Mouse (Mus musculus): Measurements from ENCODE around the gene Wdr75. TPM values are rescaled to one million over a fixed set of nuclear protein-coding genes. Genes with fewer than 3 reads are reported as not detected.

Wdr75 gene
- polyA plus RNA-seq, 1 experiment from 2014 or later = 53.8 TPM

DNA sequence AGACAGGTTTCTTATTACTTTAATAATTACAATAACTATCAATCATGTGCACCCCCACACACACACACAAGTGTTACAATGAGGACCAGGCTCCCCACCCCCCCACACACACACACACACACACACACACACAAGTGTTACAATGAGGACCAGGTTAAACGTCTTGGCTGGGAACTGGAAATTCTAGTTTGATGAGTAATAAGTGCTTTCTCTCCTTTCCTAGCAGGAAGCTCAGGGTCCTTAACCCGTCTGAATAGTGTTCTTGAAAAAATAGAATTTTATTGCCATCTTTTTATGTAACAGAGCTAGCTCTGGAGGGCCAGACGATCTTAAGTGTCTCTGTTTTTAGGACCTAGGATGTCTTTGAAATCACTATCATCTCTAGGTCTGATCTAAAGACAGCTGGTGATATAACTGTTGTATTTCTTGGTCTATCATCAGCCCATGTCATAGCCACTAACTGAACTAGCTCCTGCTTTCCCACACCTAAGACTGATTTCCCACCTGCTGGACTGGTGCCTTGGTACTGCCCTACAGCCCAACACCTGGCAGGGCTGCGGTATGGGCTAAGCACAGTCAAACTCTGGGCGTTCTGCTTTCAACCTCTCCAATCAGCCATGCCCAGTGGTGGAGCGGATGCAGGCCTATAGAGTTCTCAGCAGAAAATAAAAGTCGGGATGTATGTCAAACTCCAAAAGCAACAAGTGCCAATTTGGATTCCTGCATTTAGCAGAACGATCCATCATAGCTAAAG is 35.7 kb downstream of the Wdr75 start:
- Histone ChIP-seq H3K4me3 (replicated peaks; ENCODE audit: low read length) (no peak overlapping the region), H3K9me3 (ENCODE audit: control insufficient read depth, low read length) (no peaks in the 10 kb centered on the region), H3K27me3 (ENCODE audit: control insufficient read depth, insufficient read depth, low read length) (no peaks in the 10 kb centered on the region), H3K4me1 (replicated peaks; ENCODE audit: control insufficient read depth, insufficient read depth, low read length) (no peaks in the 10 kb centered on the region), H3K27ac (no peak overlapping the region), H3K36me3 (replicated peaks; ENCODE audit: control insufficient read depth, insufficient read depth) (no peaks in the 10 kb centered on the region), H3K4me2 (replicated peaks) (no peak overlapping the region), H3K9ac (no peak overlapping the region)
- no peak for ATAC-seq (ENCODE audit: low FRiP score)
- WGBS = 93% methylated on average over 8 of the region's 8 CpGs
- no peak for DNase-seq (ENCODE audit: low spot score)

DNA sequence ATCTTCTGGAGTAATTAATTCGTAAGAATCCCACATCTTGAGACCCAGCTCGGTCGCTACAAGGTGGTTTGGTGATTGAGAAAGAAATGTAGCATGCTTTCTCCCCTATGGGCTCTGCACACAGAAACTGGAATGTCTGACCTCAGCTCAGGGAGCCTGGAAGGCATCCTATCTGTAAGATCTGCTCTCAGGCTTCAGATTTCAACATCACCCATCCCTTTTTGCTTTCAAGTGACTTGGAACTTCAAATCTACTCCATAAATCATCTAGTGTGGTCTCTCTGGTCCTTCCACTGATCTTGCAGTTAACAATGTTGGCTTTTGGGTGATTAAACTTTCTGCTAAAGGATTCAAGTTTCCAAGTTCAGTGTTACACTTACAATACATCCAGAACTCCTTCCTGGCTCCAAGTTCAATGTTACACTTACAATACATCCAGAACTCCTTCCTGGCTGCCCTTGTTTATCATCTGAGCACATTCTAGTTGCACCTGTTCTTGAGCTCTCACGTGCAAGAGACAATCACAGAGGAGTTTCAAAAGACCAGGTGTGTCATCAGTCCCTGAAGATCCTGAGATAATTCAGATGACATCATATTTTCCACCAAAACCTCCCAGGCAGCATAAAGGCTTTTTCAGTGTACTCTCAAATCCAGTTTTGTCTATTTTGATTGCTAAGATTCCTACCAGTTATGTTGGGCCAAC is 40.5 kb downstream of the Wdr75 start:
- Histone ChIP-seq H3K9ac (no peak overlapping the region), H3K9me3 (ENCODE audit: control insufficient read depth, low read length) (no peaks in the 10 kb centered on the region), H3K27me3 (ENCODE audit: control insufficient read depth, insufficient read depth, low read length) (no peaks in the 10 kb centered on the region), H3K4me2 (replicated peaks) (no peak overlapping the region), H3K27ac (no peak overlapping the region), H3K4me1 (replicated peaks; ENCODE audit: control insufficient read depth, insufficient read depth, low read length) (no peaks in the 10 kb centered on the region), H3K36me3 (replicated peaks; ENCODE audit: control insufficient read depth, insufficient read depth) (no peaks in the 10 kb centered on the region), H3K4me3 (replicated peaks; ENCODE audit: low read length) (no peak overlapping the region)
- no peak for DNase-seq (ENCODE audit: low spot score)
- WGBS = 86% methylated on average over 4 of the region's 4 CpGs
- ATAC-seq (ENCODE audit: low FRiP score) = no peak

DNA sequence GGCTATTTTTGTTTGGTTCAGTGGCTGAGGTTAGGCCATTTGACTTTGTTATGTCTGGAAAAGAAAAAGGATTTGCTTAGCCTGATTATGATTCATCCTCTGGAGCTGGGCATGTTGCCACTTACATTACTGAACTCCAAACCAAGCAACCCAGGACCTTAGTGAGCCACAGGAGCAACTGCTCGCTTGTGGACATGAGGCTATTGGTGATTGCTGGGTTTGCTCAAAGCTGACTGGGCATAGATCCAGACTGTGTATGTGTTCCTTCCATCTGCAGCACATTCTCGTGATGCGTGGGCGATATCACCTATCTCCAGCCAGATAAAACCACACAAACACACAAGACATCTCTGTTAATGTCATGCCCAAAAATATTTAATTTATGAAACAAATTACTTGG is 42.8 kb downstream of the Wdr75 start:
- Histone ChIP-seq H3K27ac (no peak overlapping the region), H3K36me3 (replicated peaks; ENCODE audit: control insufficient read depth, insufficient read depth) (no peaks in the 10 kb centered on the region), H3K9ac (no peak overlapping the region), H3K4me2 (replicated peaks) (no peak overlapping the region), H3K9me3 (ENCODE audit: control insufficient read depth, low read length) (no peaks in the 10 kb centered on the region), H3K4me1 (replicated peaks; ENCODE audit: control insufficient read depth, insufficient read depth, low read length) (no peaks in the 10 kb centered on the region), H3K27me3 (ENCODE audit: control insufficient read depth, insufficient read depth, low read length) (no peaks in the 10 kb centered on the region), H3K4me3 (replicated peaks; ENCODE audit: low read length) (no peak overlapping the region)
- peak; percentile 38 for DNase-seq (ENCODE audit: low spot score)
- WGBS = 82% methylated on average over 4 of the region's 4 CpGs
- peak; percentile 34; the same call in 1 of the 2 replicates for ATAC-seq (ENCODE audit: low FRiP score)

DNA sequence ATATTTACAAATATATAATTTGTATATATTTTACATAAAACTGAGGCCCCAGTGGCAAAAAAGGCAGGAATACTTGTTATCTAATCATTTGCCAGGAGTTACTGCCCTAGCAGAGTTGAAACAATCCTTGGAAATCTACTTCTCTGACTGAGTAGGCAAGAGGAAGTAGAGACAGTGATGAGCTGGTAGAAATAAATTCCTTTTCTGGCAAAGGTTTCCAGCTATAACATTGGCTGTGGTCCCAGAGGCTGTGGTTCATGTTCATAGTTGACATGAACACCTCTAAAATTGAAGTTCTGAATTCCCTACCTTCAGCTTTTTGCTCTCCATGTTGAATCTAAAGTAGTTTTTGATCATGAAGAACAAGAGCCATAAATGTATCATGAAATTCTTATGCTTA is 43.3 kb downstream of the Wdr75 start:
- Histone ChIP-seq H3K4me2 (replicated peaks) (no peak overlapping the region), H3K4me3 (replicated peaks; ENCODE audit: low read length) (no peak overlapping the region), H3K27me3 (ENCODE audit: control insufficient read depth, insufficient read depth, low read length) (no peaks in the 10 kb centered on the region), H3K9me3 (ENCODE audit: control insufficient read depth, low read length) (no peaks in the 10 kb centered on the region), H3K36me3 (replicated peaks; ENCODE audit: control insufficient read depth, insufficient read depth) (no peaks in the 10 kb centered on the region), H3K9ac (no peak overlapping the region), H3K4me1 (replicated peaks; ENCODE audit: control insufficient read depth, insufficient read depth, low read length) (no peaks in the 10 kb centered on the region), H3K27ac (no peak overlapping the region)
- DNase-seq (ENCODE audit: low spot score) (no peak), ATAC-seq (ENCODE audit: low FRiP score) (no peak)

DNA sequence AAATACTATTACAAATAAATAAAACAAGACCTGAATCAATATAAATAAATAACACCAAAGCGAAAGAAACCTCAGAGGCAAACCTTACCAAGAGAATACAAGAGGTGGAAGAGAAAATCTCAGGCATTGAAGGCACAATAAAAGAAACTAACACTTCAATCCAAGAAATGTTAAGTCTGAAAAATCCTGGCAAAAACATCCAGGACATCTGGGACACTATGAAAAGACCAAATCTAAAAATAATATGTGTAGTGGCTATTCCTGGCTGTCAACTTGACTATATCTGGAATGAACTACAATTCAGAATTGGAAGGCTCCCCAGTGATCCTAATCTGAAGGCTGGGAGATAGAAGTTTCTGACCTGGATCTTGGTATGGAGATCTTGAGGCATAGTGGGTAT is 50.5 kb downstream of the Wdr75 start:
- DNase-seq (ENCODE audit: low spot score) = no peak
- H3K4me2 ChIP-seq (replicated peaks) = no peak overlapping the region
- no peak for ATAC-seq (ENCODE audit: low FRiP score)
- H3K36me3 ChIP-seq (replicated peaks; ENCODE audit: control insufficient read depth, insufficient read depth) = no peaks in the 10 kb centered on the region
- 91% methylated on average over 1 of the region's 1 CpGs for WGBS
- no peak overlapping the region for H3K27ac ChIP-seq
- no peaks in the 10 kb centered on the region for H3K9me3 ChIP-seq (ENCODE audit: control insufficient read depth, low read length)
- H3K27me3 ChIP-seq (ENCODE audit: control insufficient read depth, insufficient read depth, low read length) = no peaks in the 10 kb centered on the region
- H3K4me1 ChIP-seq (replicated peaks; ENCODE audit: control insufficient read depth, insufficient read depth, low read length) = no peaks in the 10 kb centered on the region
- no peak overlapping the region for H3K4me3 ChIP-seq (replicated peaks; ENCODE audit: low read length)
- no peak overlapping the region for H3K9ac ChIP-seq

DNA sequence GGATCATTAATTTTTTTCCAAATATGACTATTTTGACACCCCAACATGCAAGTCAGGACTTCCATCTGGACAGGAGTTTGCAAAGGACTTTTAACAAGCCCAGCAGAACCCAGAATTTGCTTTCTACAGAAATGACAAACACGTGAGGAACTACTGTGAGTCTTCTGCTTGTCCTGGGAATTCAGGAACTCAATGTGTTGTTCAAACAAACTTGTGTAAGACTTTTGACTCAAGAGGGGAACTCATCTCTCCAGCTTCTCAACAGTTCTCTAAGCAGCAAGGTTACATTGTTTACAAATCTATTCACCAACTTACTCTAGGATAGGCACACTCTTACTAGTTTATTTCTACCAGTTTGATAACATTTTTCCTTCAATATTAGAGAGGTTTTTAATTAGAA is 63.1 kb downstream of the Wdr75 start:
- Histone ChIP-seq H3K4me1 (replicated peaks; ENCODE audit: control insufficient read depth, insufficient read depth, low read length) (no peaks in the 10 kb centered on the region), H3K4me3 (replicated peaks; ENCODE audit: low read length) (no peak overlapping the region), H3K9ac (no peak overlapping the region), H3K27ac (no peak overlapping the region), H3K27me3 (ENCODE audit: control insufficient read depth, insufficient read depth, low read length) (no peaks in the 10 kb centered on the region), H3K36me3 (replicated peaks; ENCODE audit: control insufficient read depth, insufficient read depth) (no peaks in the 10 kb centered on the region), H3K9me3 (ENCODE audit: control insufficient read depth, low read length) (0 out of 2 replicates have a peak, but pooled peaks cover 1% of the 10 kb centered on the region), H3K4me2 (replicated peaks) (no peak overlapping the region)
- no peak for DNase-seq (ENCODE audit: low spot score)
- WGBS = 82% methylated on average over 1 of the region's 1 CpGs
- ATAC-seq (ENCODE audit: low FRiP score) = no peak

DNA sequence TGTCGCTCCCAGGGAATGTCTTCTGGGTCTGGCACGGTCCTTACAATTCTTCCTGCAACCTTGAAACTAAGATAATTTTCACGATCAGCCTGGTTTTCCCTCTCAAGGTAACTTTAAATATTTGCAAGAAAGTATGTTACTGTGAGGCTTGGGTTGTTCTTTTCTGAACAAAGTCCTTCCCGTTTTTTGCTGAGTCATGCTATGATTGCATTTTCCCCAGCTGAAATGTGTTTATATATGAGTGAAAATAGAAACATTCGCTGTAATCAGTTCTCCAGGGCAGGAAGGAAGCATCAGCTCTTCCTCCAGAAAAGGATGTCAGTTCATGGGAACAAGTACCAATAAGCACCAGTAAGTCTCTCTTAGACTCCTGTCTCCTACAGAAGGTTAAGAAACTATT is 65.4 kb downstream of the Wdr75 start:
- H3K9ac ChIP-seq = no peak overlapping the region
- 81% methylated on average over 5 of the region's 5 CpGs for WGBS
- H3K4me2 ChIP-seq (replicated peaks) = no peak overlapping the region
- H3K4me3 ChIP-seq (replicated peaks; ENCODE audit: low read length) = no peak overlapping the region
- H3K4me1 ChIP-seq (replicated peaks; ENCODE audit: control insufficient read depth, insufficient read depth, low read length) = no peaks in the 10 kb centered on the region
- H3K27ac ChIP-seq = no peak overlapping the region
- 0 out of 2 replicates have a peak, but pooled peaks cover 3% of the 10 kb centered on the region for H3K9me3 ChIP-seq (ENCODE audit: control insufficient read depth, low read length)
- ATAC-seq (ENCODE audit: low FRiP score) (no peak), DNase-seq (ENCODE audit: low spot score) (no peak)
- no peaks in the 10 kb centered on the region for H3K36me3 ChIP-seq (replicated peaks; ENCODE audit: control insufficient read depth, insufficient read depth)
- H3K27me3 ChIP-seq (ENCODE audit: control insufficient read depth, insufficient read depth, low read length) = no peaks in the 10 kb centered on the region

DNA sequence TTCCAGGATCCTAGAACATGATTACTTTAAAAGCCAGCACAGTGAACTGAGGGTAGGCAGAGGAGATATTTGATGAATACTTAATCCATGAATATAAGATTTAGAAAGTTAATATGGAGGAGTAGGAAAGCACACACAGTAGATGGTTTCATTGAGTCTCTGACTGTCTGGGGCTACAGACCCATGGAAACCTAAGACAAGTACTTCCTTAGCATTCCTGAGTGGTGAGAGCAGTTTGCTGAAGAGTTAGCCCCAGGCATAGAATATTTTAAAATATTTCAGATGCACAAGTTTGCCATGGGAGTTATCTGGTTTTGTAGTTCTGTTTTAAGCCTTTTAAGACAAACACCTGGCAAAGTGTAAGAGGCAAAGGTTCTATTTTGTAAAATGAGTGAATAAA is 66.2 kb downstream of the Wdr75 start:
- H3K27ac ChIP-seq = no peak overlapping the region

DNA sequence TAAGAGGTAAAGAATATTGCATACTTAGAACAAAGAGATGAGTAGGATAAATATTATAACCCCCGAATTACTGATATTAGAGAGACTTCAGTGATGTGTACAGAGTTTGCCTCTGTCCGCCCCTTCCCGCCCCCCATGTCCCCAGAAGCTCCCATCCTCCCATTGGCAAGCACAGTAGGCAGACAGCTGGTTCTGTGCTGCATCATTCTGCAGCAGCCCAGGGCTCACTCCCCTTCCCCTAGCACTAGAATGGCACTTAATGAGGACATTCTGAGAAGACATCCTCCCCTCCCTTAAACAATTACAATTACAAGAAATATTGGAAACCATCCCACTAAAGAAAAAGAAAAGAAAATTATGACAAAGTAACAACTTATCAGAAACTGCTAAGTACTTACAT is 68.7 kb downstream of the Wdr75 start:
- Histone ChIP-seq H3K27me3 (ENCODE audit: control insufficient read depth, insufficient read depth, low read length) (no peaks in the 10 kb centered on the region), H3K9ac (no peak overlapping the region), H3K4me3 (replicated peaks; ENCODE audit: low read length) (no peak overlapping the region), H3K4me2 (replicated peaks) (no peak overlapping the region), H3K27ac (no peak overlapping the region), H3K36me3 (replicated peaks; ENCODE audit: control insufficient read depth, insufficient read depth) (no peaks in the 10 kb centered on the region), H3K4me1 (replicated peaks; ENCODE audit: control insufficient read depth, insufficient read depth, low read length) (no peaks in the 10 kb centered on the region), H3K9me3 (ENCODE audit: control insufficient read depth, low read length) (0 out of 2 replicates have a peak, but pooled peaks cover 3% of the 10 kb centered on the region)
- DNase-seq (ENCODE audit: low spot score) (no peak), ATAC-seq (ENCODE audit: low FRiP score) (no peak)
- 98% methylated on average over 3 of the region's 3 CpGs for WGBS

More for the DNA sequence above, 66.2 kb downstream of the Wdr75 start:
- Histone ChIP-seq H3K4me3 (replicated peaks; ENCODE audit: low read length) (no peak overlapping the region), H3K36me3 (replicated peaks; ENCODE audit: control insufficient read depth, insufficient read depth) (no peaks in the 10 kb centered on the region), H3K27me3 (ENCODE audit: control insufficient read depth, insufficient read depth, low read length) (no peaks in the 10 kb centered on the region), H3K4me2 (replicated peaks) (no peak overlapping the region), H3K9ac (no peak overlapping the region), H3K9me3 (ENCODE audit: control insufficient read depth, low read length) (0 out of 2 replicates have a peak, but pooled peaks cover 3% of the 10 kb centered on the region), H3K4me1 (replicated peaks; ENCODE audit: control insufficient read depth, insufficient read depth, low read length) (no peaks in the 10 kb centered on the region)
- ATAC-seq (ENCODE audit: low FRiP score) (no peak), DNase-seq (ENCODE audit: low spot score) (no peak)

All from hindbrain, embryonic 14.5 days (tissue).